Mouse (Mus musculus): ENCODE results near the gene Dcbld1. TPM values are rescaled to one million over a fixed set of nuclear protein-coding genes. Genes with fewer than 3 reads are reported as not detected.

Gene Dcbld1
- polyA plus RNA-seq, 1 experiment from 2014 or later = 20.5 TPM

- H3K27me3 ChIP-seq (replicated peaks; ENCODE audit: insufficient read depth, low read length) = no peaks in the 10 kb centered on the region
- ATAC-seq = no peak
- no peak overlapping the region for H3K27ac ChIP-seq (ENCODE audit: low read length)
- WGBS = 70% methylated on average over 2 of the region's 2 CpGs
- TF ChIP-seq EP300 (IDR thresholded peaks at IDR 0.05) = no peak
- no peak for TF ChIP-seq CTCF (IDR thresholded peaks at IDR 0.05)
- H3K4me2 ChIP-seq (replicated peaks; ENCODE audit: low read depth, low read length) = no peak overlapping the region
- H3K4me1 ChIP-seq (ENCODE audit: insufficient read depth, low read depth, low read length) = no peaks in the 10 kb centered on the region
- no peak overlapping the region for H3K4me3 ChIP-seq (ENCODE audit: low read depth, low read length)
- H3K9me3 ChIP-seq (ENCODE audit: low read length) = no peaks in the 10 kb centered on the region
- no peak overlapping the region for H3K9ac ChIP-seq (replicated peaks; ENCODE audit: low read depth)
- no peak for DNase-seq (ENCODE audit: low spot score)
- no peaks in the 10 kb centered on the region for H3K36me3 ChIP-seq (ENCODE audit: insufficient read depth, low read length)
Observed at GRCm38 (mm10) chr10:52257768-52258167, 24.3 kb downstream of the Dcbld1 start.

- Histone ChIP-seq H3K27ac (ENCODE audit: low read length) (no peak overlapping the region), H3K9me3 (ENCODE audit: low read length) (no peaks in the 10 kb centered on the region), H3K4me3 (ENCODE audit: low read depth, low read length) (no peak overlapping the region), H3K27me3 (replicated peaks; ENCODE audit: insufficient read depth, low read length) (no peaks in the 10 kb centered on the region), H3K36me3 (ENCODE audit: insufficient read depth, low read length) (no peaks in the 10 kb centered on the region), H3K4me2 (replicated peaks; ENCODE audit: low read depth, low read length) (no peak overlapping the region), H3K9ac (replicated peaks; ENCODE audit: low read depth) (no peak overlapping the region), H3K4me1 (ENCODE audit: insufficient read depth, low read depth, low read length) (no peaks in the 10 kb centered on the region)
- TF ChIP-seq CTCF (IDR thresholded peaks at IDR 0.05) = no peak
- no peak for TF ChIP-seq EP300 (IDR thresholded peaks at IDR 0.05)
- DNase-seq (ENCODE audit: low spot score) (no peak), ATAC-seq (no peak)
- 57% methylated on average over 13 of the region's 13 CpGs for whole genome bisulfite sequencing
Observed at GRCm38 (mm10) chr10:52258180-52258948, 24.9 kb downstream of the Dcbld1 start.

- Histone ChIP-seq H3K4me1 (ENCODE audit: insufficient read depth, low read depth, low read length) (no peaks in the 10 kb centered on the region), H3K9me3 (ENCODE audit: low read length) (no peaks in the 10 kb centered on the region), H3K4me2 (replicated peaks; ENCODE audit: low read depth, low read length) (no peak overlapping the region), H3K4me3 (ENCODE audit: low read depth, low read length) (no peak overlapping the region), H3K27ac (ENCODE audit: low read length) (no peak overlapping the region), H3K27me3 (replicated peaks; ENCODE audit: insufficient read depth, low read length) (no peaks in the 10 kb centered on the region), H3K36me3 (ENCODE audit: insufficient read depth, low read length) (no peaks in the 10 kb centered on the region), H3K9ac (replicated peaks; ENCODE audit: low read depth) (no peak overlapping the region)
- TF ChIP-seq EP300 (IDR thresholded peaks at IDR 0.05) (no peak), CTCF (IDR thresholded peaks at IDR 0.05) (no peak)
- WGBS = 86% methylated on average over 4 of the region's 4 CpGs
- DNase-seq (ENCODE audit: low spot score) (no peak), ATAC-seq (no peak)
Observed at GRCm38 (mm10) chr10:52260209-52260608, 26.8 kb downstream of the Dcbld1 start.

- no peaks in the 10 kb centered on the region for H3K9me3 ChIP-seq (ENCODE audit: low read length)
- no peaks in the 10 kb centered on the region for H3K4me1 ChIP-seq (ENCODE audit: insufficient read depth, low read depth, low read length)
- no peaks in the 10 kb centered on the region for H3K27me3 ChIP-seq (replicated peaks; ENCODE audit: insufficient read depth, low read length)
- WGBS = 83% methylated on average over 5 of the region's 5 CpGs
- H3K27ac ChIP-seq (ENCODE audit: low read length) = no peak overlapping the region
- TF ChIP-seq EP300 (IDR thresholded peaks at IDR 0.05) (no peak), CTCF (IDR thresholded peaks at IDR 0.05) (no peak)
- no peak overlapping the region for H3K4me2 ChIP-seq (replicated peaks; ENCODE audit: low read depth, low read length)
- DNase-seq (ENCODE audit: low spot score) = no peak
- H3K36me3 ChIP-seq (ENCODE audit: insufficient read depth, low read length) = no peaks in the 10 kb centered on the region
- no peak for ATAC-seq
- H3K9ac ChIP-seq (replicated peaks; ENCODE audit: low read depth) = no peak overlapping the region
- H3K4me3 ChIP-seq (ENCODE audit: low read depth, low read length) = no peak overlapping the region
Observed at GRCm38 (mm10) chr10:52264162-52264561, 30.7 kb downstream of the Dcbld1 start.

GRCm38 (mm10) chr10:52268879-52269278 is 35.5 kb downstream of the Dcbld1 start:
- WGBS = 75% methylated on average over 5 of the region's 5 CpGs
- Histone ChIP-seq H3K4me1 (ENCODE audit: insufficient read depth, low read depth, low read length) (no peaks in the 10 kb centered on the region), H3K4me3 (ENCODE audit: low read depth, low read length) (no peak overlapping the region), H3K27me3 (replicated peaks; ENCODE audit: insufficient read depth, low read length) (no peaks in the 10 kb centered on the region), H3K9ac (replicated peaks; ENCODE audit: low read depth) (no peak overlapping the region), H3K4me2 (replicated peaks; ENCODE audit: low read depth, low read length) (no peak overlapping the region), H3K9me3 (ENCODE audit: low read length) (no peaks in the 10 kb centered on the region), H3K36me3 (ENCODE audit: insufficient read depth, low read length) (no peaks in the 10 kb centered on the region), H3K27ac (ENCODE audit: low read length) (no peak overlapping the region)
- ATAC-seq (no peak), DNase-seq (ENCODE audit: low spot score) (no peak)
- TF ChIP-seq CTCF (IDR thresholded peaks at IDR 0.05) (no peak), EP300 (IDR thresholded peaks at IDR 0.05) (no peak)

GRCm38 (mm10) chr10:52271385-52271784 is 38.0 kb downstream of the Dcbld1 start:
- Histone ChIP-seq H3K4me2 (replicated peaks; ENCODE audit: low read depth, low read length) (no peak overlapping the region), H3K4me1 (ENCODE audit: insufficient read depth, low read depth, low read length) (no peaks in the 10 kb centered on the region), H3K27me3 (replicated peaks; ENCODE audit: insufficient read depth, low read length) (no peaks in the 10 kb centered on the region), H3K9ac (replicated peaks; ENCODE audit: low read depth) (no peak overlapping the region), H3K36me3 (ENCODE audit: insufficient read depth, low read length) (no peaks in the 10 kb centered on the region), H3K27ac (ENCODE audit: low read length) (no peak overlapping the region), H3K9me3 (ENCODE audit: low read length) (no peaks in the 10 kb centered on the region), H3K4me3 (ENCODE audit: low read depth, low read length) (no peak overlapping the region)
- no peak for ATAC-seq
- no peak for DNase-seq (ENCODE audit: low spot score)
- TF ChIP-seq EP300 (IDR thresholded peaks at IDR 0.05) (no peak), CTCF (IDR thresholded peaks at IDR 0.05) (no peak)
- 82% methylated on average over 5 of the region's 5 CpGs for WGBS

Data from lung, postnatal 0 days (tissue).